Mouse (Mus musculus) brain, adult 2 months (tissue): ENCODE measurements around the gene Stpg2.
"Not testable (repeated sequence)": the region's sequence is repeated elsewhere in the genome, so short reads cannot be mapped to it uniquely, and the experiment has no call there.

Experiments used
- DNase-seq: peaks from one replicate; pipeline ENCODE4 v3.0.0; 2011; ENCODE audit warnings: low read depth, low spot score

Gene Stpg2

DNA sequence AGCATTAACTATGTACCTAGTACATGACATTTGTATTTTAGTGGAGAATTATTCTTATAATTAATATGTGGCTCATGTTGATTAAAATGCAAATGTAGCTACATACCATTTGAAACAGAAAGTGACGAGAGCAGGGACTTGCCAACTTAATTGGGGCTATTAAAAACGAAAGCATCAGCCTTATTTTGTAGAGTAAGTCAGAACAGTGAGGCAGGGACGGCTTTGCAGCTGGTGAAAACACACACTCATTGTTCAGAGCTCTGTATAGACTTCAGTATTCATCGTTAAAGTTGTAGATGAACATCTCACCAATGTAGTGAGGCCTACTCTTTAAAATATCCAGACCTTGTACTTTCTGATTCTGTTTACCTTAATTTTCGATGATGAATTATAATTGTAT is 213.6 kb downstream of the Stpg2 start:
- DNase-seq, result no peak

DNA sequence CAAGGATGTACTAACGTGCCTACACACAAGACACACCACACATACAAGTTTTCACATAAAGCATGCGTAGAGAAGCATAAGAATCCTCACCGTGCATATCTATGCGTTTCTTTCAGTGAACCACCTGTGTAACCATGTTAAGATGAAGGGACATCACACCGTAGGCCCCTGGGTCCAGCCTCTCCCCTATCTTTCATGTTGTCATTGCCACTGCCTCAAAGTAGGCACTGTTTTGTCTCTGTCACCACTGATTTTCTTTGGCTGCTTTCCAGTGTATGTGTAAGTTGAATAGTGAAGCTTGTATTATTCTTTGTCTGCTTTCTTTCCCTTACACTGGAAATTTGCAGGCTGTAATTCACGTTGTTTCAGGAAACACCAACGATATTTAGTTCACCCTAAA is 236.7 kb downstream of the Stpg2 start:
- DNase-seq, result no peak

DNA sequence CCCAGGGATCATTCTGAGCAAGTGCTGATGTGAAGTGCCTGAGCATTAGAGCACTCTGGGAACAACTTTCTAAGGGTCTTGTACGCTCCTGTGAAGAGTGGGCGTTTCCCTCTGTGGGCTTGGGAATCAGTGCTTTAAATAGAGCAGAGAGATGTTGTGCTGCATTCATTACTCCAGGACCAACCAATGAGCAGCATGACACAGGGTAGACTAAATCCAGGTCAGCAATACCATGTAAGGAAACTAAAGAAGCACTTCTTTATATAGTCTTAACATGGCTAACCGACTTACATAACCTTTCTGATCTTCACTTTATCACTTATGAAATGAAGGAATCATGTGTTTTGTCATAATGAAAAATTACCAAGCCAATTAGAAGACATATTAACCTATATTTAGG is 290.4 kb downstream of the Stpg2 start:
- no peak for DNase-seq

DNA sequence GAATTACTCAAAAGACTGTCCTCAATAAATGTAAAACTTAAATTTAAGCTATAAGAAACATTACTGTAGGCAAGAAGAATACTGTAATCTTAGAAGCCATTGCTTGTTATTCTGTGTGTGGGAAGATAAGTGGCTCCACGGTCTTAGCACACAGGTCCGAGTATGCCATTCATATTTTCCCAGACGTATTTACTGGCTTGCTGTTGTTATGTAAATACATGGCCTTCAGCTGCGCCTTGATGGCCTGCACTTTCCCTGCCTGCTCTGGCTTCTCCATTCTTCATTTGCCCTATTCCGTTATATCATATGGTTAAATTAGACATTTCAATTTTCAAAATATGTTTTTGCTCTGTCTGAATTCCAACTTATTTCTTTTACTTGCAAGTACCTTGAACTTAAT is 296.7 kb downstream of the Stpg2 start:
- DNase-seq, result no peak

DNA sequence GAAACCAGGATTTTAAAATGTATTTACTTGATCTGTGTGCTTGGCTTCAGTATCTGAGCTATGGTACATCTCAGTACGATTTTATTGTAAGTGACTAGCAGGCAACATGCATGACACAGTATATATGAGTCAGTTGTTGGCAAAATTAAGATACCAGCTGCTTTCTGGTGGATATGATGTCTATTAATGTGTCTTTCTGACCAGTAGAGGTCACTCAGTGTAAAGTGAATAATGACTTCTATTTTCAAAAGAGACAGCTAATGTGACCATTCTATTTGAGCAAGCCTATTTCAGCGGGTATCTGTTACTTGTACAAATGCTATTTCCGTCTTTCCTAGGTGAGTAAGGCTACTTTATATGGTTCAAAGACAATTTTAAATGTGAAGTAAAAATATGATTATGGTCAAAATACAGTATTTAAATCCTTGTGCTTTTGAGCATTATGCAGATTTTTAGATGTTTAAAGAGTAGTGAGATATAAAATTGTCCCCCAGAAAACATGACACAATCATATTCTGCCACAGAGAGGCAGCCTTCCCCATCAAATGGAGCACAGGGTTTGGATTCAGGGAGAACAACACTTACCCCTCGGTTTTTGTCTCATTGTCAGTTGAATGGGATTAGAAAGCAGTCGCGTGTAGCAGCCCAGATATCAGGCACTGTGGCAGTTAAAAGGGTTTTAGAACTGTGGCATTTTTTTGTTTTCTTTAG is 303.9 kb downstream of the Stpg2 start:
- DNase-seq, result peak; percentile 83

GRCm38 (mm10) chr3:139578496-139578895 is 373.0 kb downstream of the Stpg2 start:
- no peak for DNase-seq

DNA sequence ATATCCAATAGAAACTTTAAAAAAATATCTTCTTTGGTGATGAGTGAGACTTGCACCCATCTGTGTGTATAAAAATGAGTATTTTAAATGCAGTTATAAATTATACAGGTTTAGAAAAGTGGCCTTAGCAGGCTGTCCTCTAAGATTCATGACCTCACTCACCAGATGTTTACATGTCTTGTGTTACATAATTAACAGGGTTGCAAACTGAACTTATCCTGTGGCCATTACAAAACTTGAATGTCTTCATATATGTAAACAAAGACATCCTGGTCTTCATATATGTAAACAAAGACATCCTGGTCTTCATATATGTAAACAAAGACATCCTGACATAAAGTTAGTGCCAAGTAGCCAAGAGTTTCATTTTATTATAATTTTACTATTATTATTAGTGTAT is 375.8 kb downstream of the Stpg2 start:
- DNase-seq, result no peak

DNA sequence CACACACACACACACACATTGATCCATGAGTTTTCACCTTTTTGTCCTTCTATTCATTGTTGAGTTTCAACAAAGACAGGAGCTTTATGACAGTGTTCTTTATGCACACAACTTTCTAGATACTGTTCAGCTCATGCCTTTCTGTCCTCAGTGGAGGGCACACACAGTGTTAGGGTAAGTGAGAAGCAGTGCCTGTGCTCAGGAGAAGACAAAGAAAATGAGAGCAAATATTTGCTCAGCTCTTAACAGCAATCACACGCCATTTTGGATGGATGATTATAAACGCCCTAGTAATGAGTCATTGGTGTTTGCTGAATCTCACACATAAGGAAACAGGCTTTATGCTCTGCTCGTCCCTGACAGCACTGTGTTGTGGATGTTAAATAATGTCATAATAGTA is 394.0 kb downstream of the Stpg2 start:
- DNase-seq, result no peak

GRCm38 (mm10) chr3:139608267-139608666 is 402.8 kb downstream of the Stpg2 start:
- DNase-seq, result not testable (repeated sequence)

DNA sequence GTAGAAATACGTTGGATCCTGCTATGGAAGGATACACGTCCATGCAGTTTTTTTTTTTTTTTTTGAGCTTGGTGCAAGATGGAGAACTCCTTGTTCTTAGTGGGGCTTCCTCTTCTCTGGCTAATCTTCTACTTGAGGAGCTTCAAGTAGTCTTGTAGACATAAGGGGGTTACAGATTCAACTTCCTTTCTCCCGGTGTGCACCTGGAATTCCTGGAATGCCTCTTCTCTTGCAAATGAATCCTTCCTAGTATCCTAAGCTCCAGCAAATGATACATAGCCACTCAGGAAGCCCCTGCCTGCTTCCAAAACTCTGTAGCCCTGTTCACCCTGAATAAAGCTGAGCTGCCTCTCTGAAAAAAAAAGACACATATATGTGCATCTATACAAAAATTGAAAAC is 409.1 kb downstream of the Stpg2 start:
- DNase-seq, result no peak

DNA sequence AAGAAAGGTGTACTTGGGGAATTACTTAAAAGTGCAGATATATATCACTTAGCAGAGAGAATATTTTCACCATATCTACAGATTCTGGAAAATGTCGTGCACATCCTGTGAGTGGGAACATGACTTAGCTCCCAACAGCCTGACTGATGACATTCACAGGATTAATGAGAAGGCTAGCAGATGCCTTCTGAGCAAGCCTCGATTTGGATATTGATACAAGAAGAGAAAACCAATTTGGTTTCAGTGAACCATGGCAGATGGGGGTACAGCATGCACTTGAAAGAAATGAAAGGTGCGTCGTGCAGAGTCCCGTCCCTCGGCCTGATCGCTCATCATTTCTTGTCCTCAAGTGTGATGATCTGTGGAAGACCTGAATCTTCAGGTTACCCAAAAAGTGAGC is 410.3 kb downstream of the Stpg2 start:
- DNase-seq, result peak; percentile 51

- DNase-seq, result peak; percentile 4
These were observed 432.4 kb downstream of the Stpg2 start for GRCm38 (mm10) chr3:139637887-139638286.

GRCm38 (mm10) chr3:139651505-139651904 is 446.0 kb downstream of the Stpg2 start:
- no peak for DNase-seq

- DNase-seq, result no peak
These were observed 453.9 kb downstream of the Stpg2 start for GRCm38 (mm10) chr3:139659416-139659815.

DNA sequence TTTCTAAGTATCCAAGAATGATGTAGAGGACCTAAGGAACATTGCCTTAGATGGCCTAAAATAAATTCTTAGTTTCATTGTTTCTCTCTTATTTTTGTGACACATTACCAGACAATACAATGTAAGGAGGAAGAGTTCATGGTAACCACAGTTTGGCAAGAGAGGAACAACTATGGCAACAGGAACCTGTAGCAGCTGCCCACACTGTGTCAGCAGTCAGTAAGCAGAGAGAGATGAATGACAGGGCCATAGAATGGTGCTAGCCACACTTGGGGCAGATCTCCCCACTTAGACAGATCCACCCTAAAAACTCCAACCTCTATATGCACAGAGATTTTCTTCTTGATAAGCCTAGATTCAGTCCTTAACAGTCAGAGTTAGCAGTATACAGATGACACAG is 456.7 kb downstream of the Stpg2 start:
- DNase-seq, result no peak

DNA sequence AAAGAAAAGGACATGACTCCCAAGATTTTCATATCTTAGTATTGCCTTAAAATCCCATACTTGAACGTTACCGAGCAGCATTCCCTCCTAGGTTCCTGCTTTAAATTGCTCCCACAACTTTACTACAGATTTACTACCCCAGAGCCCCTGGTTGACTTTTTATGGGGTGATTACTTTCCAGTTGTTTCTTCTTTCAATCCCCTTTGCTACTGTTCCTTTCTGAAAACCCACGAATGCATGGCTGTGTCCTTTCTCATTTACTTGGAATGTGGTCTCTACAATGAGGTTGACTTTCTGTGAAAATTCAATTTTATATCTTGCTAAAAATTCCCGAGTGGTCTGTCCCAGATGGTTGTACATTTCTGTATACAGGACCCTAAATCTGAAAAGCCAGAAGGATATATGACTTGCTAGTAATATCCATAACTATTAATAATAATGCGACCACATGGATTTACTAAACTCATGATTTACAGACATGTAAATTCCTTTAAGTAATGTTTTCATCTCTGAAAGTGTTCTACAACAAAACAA is 458.3 kb downstream of the Stpg2 start:
- DNase-seq, result no peak

DNA sequence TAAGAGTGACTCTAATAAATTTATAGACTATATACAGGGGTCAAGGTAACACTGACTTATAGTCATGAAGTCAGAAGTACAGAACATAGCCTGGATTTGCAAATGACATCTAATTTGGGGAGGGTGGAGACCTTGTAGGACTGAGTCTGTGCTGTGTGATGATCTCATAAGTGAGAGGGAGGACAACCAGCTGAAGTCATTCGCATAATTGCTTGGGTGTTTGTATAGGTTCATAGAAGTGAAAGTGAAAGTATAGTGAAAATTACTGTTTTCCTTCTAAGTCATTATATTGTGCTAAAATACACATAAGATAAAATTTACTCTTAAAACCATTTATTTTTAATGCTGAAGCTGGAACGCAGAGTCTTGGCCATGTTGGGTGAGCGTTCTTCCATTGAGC is 459.6 kb downstream of the Stpg2 start:
- no peak for DNase-seq

DNA sequence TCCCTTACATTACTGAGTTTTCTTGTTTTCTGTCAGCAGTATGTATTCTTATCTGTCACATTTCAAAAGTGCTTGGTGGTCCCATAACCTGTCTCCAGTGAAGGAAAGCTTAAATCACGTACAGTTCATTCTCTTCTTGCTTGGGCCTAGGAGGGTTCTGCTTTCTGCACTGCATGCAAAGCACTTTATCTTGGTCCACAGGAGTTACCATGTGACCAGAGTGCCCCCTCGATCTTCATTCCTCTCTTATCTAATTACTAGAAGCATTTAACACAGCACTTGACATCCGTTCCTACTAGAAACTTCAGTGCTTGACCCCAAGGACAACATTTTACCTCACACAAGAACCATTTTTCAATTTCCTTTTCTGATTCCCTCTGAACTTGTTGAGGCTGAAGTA is 470.7 kb downstream of the Stpg2 start:
- no peak for DNase-seq

- DNase-seq, result peak; percentile 76
These were observed 471.2 kb downstream of the Stpg2 start for GRCm38 (mm10) chr3:139676723-139677122.

- not testable (repeated sequence) for DNase-seq
These were observed 498.7 kb downstream of the Stpg2 start for GRCm38 (mm10) chr3:139704238-139704637.

GRCm38 (mm10) chr3:139707396-139707795 is 501.9 kb downstream of the Stpg2 start:
- DNase-seq, result not testable (repeated sequence)

DNA sequence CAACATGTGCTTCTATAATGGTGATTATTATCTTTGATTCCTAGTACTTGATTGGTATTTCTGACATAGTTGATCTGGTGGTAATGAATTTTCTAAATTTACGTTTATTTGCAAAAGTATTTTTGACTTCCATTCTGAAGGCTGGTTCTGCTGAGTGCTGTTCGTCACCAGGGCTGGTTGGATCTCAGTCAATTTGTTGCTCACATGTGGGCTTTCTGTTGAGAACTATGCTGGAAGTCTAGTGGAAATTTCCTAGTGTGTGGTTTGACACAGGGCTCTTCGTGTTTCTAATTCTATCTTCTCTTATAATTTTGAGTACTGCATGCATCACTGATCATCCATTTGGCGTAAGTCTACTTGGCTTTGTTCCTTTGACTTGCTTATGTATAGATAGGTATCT is 504.3 kb downstream of the Stpg2 start:
- peak; percentile 58 for DNase-seq

DNA sequence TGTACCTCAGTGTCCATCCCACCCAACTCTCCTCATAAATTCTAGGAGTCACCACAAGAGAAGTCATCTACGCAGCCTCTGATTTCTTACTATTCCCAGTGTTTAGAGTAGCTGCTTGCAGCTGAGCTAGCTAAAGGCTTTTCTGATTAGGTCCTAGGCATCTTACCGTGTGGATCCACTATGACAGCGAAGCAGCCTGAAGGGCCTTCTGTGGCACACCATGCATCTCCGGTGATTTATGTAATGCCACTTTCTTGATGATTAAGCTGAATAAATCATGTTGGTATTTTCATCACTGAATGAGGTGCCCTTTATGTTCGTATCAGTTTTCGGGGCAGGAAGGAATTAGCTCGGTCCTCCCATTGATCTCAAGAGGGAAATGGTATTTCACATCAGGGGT is 523.3 kb downstream of the Stpg2 start:
- DNase-seq, result no peak

DNA sequence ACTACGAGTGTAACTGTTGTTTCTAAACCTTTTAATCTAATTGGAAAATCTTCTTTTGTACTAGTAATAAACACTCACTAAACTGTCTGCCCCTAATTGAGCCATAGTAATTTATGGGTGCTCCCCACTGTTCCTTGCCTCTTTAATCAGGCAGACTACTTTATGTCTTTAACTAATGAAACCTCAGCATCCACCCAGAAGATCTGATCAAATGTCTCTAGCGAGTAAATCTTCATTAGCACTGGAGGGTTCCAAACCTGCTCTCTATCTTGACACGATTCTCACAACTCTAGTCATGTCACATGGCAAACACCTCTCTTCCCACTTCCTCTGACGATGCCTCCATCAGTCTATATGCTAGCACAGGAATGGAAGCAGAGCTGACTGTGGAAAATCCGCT is 523.8 kb downstream of the Stpg2 start:
- no peak for DNase-seq
